Mouse (Mus musculus) ES-E14 (cell line): ENCODE data around the gene Atp5e. TPM values are rescaled to one million over a fixed set of nuclear protein-coding genes. Genes with fewer than 3 reads are reported as not detected.

Source experiments
- DNase-seq: peaks from one replicate; pipeline ENCODE4 v3.0.0-alpha.2; 2013; ENCODE audit warnings: low read depth, low spot score
- H3K27ac ChIP-seq: 2 replicates; pipeline ENCODE4 v1.5.1; 2012; ENCODE audit warnings: low read depth, mild to moderate bottlenecking, low read length, moderate library complexity, mixed read lengths; ENCODE audit not compliant: poor library complexity, insufficient read depth, severe bottlenecking
- H3K36me3 ChIP-seq: 2 replicates; pipeline ENCODE4 v1.6.1; 2012; ENCODE audit warnings: mild to moderate bottlenecking, low read length, moderate library complexity, mixed read lengths; ENCODE audit not compliant: control insufficient read depth, poor library complexity, insufficient read depth, severe bottlenecking
- H3K4me1 ChIP-seq, 2 experiments: fragments of 150-350 bp in 1 of 2; sonication (generic) in 1 of 2; 2 replicates each; pipeline ENCODE4 v1.6.1; 2012; ENCODE audit warnings: low read length in 2 of 2, mild to moderate bottlenecking in 1 of 2, mixed read lengths in 1 of 2; ENCODE audit not compliant: control insufficient read depth in 2 of 2, insufficient read depth in 2 of 2, poor library complexity in 1 of 2
- H3K4me3 ChIP-seq, 2 experiments: fragments of 150-350 bp in 1 of 2; sonication (generic) in 1 of 2; 2 replicates each; pipeline ENCODE4 v1.5.1; 2012; ENCODE audit warnings: low read length in 2 of 2, low read depth in 1 of 2, mild to moderate bottlenecking in 1 of 2, mixed read lengths in 1 of 2; ENCODE audit not compliant: insufficient read depth in 1 of 2, poor library complexity in 1 of 2, severe bottlenecking in 1 of 2
- H3K9ac ChIP-seq: 2 replicates; pipeline ENCODE4 v1.6.1; 2012; ENCODE audit warnings: low read depth, mild to moderate bottlenecking, low read length, mixed read lengths; ENCODE audit not compliant: poor library complexity, insufficient read depth, severe bottlenecking
- H3K9me3 ChIP-seq: fragments of 150-350 bp; sonication (generic); 2 replicates; pipeline ENCODE4 v1.6.1; 2012; ENCODE audit warnings: low read depth, mild to moderate bottlenecking, low read length; ENCODE audit not compliant: control insufficient read depth, insufficient read depth
- CHD2 ChIP-seq: IDR thresholded peaks from 2 replicates; pipeline ENCODE4 v1.6.1; 2014; ENCODE audit warnings: mild to moderate bottlenecking, low read depth, low read length, inconsistent platforms
- HCFC1 ChIP-seq: IDR thresholded peaks from 2 replicates; pipeline ENCODE4 v1.6.1; 2012; ENCODE audit warnings: low read length, inconsistent platforms, borderline replicate concordance; ENCODE audit not compliant: insufficient read depth
- MAFK ChIP-seq: IDR thresholded peaks from 2 replicates; pipeline ENCODE4 v1.6.1; 2014; ENCODE audit warnings: mild to moderate bottlenecking, low read depth, low read length, inconsistent platforms; ENCODE audit not compliant: insufficient read depth
- ZC3H11A ChIP-seq: IDR thresholded peaks from 2 replicates; pipeline ENCODE4 v1.6.1; 2012; ENCODE audit warnings: low read depth, mild to moderate bottlenecking, inconsistent platforms, low read length, borderline replicate concordance
- ZNF384 ChIP-seq: IDR thresholded peaks from 2 replicates; pipeline ENCODE4 v1.6.1; 2012; ENCODE audit warnings: low read depth, low read length, inconsistent platforms
- in situ Hi-C, 2 experiments: fragments of 600-800 bp; cut with MboI; formaldehyde crosslinking; loops; one replicate each; pipeline ENCODE4 v1.15.1; 2025; ENCODE audit warnings: low sequenced_read_pairs in 2 of 2, inconsistent platforms in 1 of 2; ENCODE audit not compliant: unreplicated experiment in 2 of 2
- total RNA-seq: library from RNA; depleted of rRNA; stranded (reverse); fragments of 300-350 nt; gene quantifications from 2 replicates; pipeline ENCODE4 v1.2.3, GENCODE M21; 2012

Gene Atp5e
- total RNA-seq, 1 experiment = 37.4 TPM

DNA sequence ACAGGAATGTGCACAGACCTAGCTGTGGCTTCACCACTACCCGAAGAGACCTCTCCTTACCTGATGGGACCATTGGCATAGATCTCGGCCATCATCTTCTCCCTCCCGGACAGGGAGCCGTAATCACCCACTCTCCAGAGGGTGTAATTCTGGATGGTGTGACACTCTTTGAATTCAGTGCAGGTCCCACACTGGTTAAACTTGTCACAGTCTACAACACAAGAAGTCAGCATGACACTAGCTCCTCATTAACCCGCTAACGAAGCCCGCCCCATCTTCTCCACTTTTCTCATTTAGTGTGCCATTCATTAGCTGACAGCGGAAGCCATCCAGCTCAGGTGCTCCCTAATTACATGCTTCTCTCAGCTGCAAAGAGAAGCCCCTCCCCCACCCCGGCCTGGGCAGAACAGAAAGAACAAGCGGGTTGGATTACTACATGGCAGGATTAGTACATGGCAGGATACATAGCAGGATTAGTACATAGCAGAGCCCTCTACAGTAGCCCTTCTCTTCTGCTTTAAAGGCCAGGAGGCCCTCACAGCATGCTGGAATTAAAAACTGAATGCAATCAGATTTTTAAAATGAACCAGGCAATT lies 34.8 kb downstream of the Atp5e start:
- DNase-seq = no peak
- H3K4me3 ChIP-seq = no peak overlapping the region
- H3K36me3 ChIP-seq = peaks cover 67% of the 10 kb centered on the region
- no peaks in the 10 kb centered on the region for H3K9me3 ChIP-seq
- H3K9ac ChIP-seq = no peak overlapping the region
- no peak overlapping the region for H3K27ac ChIP-seq
- in situ Hi-C loops = no loop called here
- H3K4me1 ChIP-seq = peaks cover 0 to 7% of the 10 kb centered on the region in 2 experiments; a peak in 1 of 4 replicates
- TF ChIP-seq ZC3H11A (no peak), CHD2 (no peak), ZNF384 (no peak), MAFK (no peak), HCFC1 (no peak)

DNA sequence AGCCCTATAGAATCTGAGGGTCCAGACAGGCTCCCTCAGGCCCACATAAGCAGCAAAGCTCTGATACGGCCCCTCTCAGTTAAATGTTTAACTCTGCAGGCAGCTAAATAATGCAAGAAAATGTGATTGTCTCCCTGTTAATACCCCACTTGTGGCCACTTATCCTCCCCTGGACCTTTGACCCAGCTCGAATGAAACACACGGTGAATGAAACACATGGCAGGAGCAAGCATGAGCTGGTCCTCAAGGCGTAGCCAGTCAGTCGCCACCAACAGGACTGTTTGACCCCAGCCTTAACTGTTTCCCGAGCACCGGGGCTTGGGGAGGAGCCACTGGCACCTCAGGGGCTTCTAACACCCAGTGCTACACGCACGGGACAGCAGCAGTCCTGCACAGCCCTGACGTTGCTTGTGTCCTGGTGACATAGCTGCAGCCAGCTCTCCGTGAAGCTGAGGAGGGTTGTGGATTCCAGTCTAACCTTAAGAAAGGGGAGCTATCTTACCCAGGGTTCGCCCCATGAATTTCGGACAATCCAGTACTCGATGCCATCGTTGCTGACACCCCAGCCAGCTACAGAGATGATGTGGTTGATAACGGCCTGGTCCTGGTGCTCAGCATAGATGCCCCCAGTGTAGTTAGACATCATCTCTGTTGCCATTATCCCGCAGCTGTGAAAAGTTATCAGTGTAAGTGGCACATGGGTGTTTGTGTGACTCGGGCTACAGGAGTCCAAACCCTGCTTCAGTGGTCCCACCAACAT lies 35.6 kb downstream of the Atp5e start:
- H3K36me3 ChIP-seq = peaks cover 67% of the 10 kb centered on the region

DNA sequence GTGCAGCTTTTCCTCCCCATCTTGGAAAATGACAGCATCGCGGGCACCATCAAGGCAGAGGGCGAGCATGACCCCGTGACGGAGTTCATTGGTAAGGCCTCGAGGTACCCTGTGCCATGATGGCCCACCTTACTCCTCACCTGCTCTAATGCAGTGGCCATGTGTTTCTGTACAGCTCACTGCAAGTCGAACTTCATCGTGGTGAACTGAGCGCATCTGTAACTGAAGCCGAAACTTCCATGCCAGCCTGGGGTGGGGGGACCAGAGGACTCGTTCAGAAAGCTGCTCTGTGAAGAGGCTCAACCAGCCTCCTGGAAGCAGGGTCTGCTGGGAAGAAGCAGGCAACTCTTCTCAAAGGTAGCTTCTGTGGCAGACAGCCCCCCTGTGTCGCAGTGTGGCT lies 37.0 kb downstream of the Atp5e start:
- H3K9ac ChIP-seq = no peak overlapping the region
- TF ChIP-seq MAFK (no peak), ZC3H11A (no peak), ZNF384 (no peak), CHD2 (no peak), HCFC1 (no peak)
- DNase-seq = no peak
- no peaks in the 10 kb centered on the region for H3K9me3 ChIP-seq
- in situ Hi-C loops = no loop called here
- H3K4me3 ChIP-seq = no peak overlapping the region
- H3K27ac ChIP-seq = no peak overlapping the region
- H3K4me1 ChIP-seq = no peaks in the 10 kb centered on the region
- peaks cover 71% of the 10 kb centered on the region for H3K36me3 ChIP-seq

More for the DNA sequence above, 35.6 kb downstream of the Atp5e start:
- Histone ChIP-seq H3K9ac (no peak overlapping the region), H3K4me3 (no peak overlapping the region), H3K9me3 (no peaks in the 10 kb centered on the region), H3K27ac (no peak overlapping the region), H3K4me1 (no peaks in the 10 kb centered on the region; a peak in 1 of 4 replicates)
- TF ChIP-seq CHD2 = no peak
- no peak for TF ChIP-seq ZNF384
- TF ChIP-seq MAFK = no peak
- no peak for TF ChIP-seq HCFC1
- no peak for TF ChIP-seq ZC3H11A
- no peak for DNase-seq
- in situ Hi-C loops = no loop called here

DNA sequence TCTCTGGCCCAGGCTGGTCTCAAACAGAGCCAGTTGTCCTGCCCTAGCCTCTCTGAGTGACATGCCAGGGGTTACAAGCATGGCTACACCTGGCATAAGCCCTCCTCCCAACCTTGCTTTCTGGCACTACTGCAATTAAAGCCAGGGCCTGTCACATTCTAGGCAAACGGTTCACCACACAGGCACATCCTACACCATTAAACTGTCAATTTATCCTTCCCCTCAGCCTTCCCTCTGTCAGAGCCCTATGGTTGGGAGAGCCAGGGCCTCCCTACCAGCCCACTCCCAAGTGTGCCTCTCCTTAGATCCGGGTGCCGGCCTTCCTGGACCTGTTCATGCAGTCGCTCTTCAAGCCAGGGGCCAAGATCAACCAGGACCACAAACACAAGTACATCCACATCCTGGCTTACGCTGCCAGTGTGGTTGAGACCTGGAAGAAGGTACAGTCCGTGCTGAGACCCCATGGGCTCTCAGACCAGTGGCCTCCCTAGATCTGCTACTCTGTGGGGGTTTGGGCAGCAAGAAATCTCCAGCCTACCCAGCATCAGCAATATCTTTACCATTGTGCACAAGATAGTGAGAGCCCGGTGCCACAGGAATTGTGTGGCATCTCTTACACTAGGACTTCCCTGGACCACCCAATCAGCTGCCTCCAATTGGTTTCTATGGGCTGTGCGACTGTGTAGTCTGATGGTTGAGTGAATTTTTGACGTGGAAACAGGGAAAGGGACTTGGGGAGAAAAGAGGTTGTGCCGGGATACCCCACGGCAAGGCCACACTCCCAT lies 39.4 kb downstream of the Atp5e start:
- Histone ChIP-seq H3K9me3 (no peaks in the 10 kb centered on the region), H3K9ac (no peak overlapping the region), H3K36me3 (peaks cover 72% of the 10 kb centered on the region), H3K4me3 (no peak overlapping the region), H3K27ac (no peak overlapping the region), H3K4me1 (no peaks in the 10 kb centered on the region)
- DNase-seq = no peak
- in situ Hi-C loops = no loop called here
- TF ChIP-seq HCFC1 (no peak), MAFK (no peak)
